Mouse (Mus musculus): ENCODE measurements around the gene Cspg5. TPM values are rescaled to one million over a fixed set of nuclear protein-coding genes. Genes with fewer than 3 reads are reported as not detected.
A peak's percentile ranks its signal among the peaks of the same experiment; 100 is the strongest.

Gene Cspg5
- polyA plus RNA-seq, 1 experiment, result 124 TPM

DNA sequence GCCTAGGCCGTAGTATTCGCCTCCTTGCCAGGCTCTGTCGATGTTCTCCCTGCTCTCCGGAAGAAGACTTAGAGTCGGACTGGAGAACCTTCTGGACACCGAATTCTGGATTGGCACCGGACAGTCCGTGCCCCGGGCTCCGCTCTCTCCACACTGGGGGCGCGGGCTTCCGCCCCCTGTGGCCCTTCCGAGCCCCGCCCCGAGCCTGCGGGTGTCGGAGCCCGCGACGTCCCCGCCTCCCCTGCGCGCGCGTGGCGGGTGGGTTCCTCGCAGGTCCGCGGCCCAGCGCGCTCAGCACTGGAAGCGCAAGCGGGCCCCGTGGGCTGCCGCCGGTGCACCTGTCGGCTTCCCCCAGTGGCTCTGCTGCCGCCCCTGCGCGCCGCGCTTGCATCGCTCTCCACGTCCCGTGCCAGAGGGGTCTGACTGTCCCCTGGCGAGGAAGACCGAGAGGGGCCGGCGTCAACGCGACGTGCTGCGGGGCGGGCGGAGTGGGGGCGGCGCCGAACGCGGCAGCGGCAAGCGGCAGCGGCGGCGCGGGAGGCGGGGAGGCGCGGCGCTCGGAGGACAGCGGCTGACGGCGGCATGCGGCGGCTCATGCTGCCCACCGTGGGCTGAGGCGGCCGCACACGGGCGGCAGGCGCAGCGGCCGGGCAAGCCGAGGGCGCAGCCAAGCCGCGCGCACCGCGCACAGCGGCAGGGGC, 1.5 kb downstream of the Cspg5 start:
- no peak for TF ChIP-seq CTCF (IDR thresholded peaks at IDR 0.05; ENCODE audit: borderline replicate concordance, insufficient read depth, low read depth, low read length)
- peak; percentile 35; the same call in 1 of the 2 replicates for TF ChIP-seq POLR2A (IDR thresholded peaks at IDR 0.05; ENCODE audit: borderline replicate concordance, insufficient read depth, low read length)
- H3K27me3 ChIP-seq (ENCODE audit: control insufficient read depth, insufficient read depth, low read length), result no peaks in the 10 kb centered on the region
- H3K4me1 ChIP-seq (ENCODE audit: control insufficient read depth, insufficient read depth, low read length), result peaks cover 12% of the 10 kb centered on the region
- peak overlapping the region; percentile 95 for H3K27ac ChIP-seq (ENCODE audit: insufficient read depth, low read length)
- H3K4me3 ChIP-seq (replicated peaks; ENCODE audit: insufficient read depth, low read depth, low read length), result peak overlapping the region; percentile 86
- 2% methylated on average over 88 of the region's 93 CpGs for WGBS
- DNase-seq, result peak; percentile 73 to 80

DNA sequence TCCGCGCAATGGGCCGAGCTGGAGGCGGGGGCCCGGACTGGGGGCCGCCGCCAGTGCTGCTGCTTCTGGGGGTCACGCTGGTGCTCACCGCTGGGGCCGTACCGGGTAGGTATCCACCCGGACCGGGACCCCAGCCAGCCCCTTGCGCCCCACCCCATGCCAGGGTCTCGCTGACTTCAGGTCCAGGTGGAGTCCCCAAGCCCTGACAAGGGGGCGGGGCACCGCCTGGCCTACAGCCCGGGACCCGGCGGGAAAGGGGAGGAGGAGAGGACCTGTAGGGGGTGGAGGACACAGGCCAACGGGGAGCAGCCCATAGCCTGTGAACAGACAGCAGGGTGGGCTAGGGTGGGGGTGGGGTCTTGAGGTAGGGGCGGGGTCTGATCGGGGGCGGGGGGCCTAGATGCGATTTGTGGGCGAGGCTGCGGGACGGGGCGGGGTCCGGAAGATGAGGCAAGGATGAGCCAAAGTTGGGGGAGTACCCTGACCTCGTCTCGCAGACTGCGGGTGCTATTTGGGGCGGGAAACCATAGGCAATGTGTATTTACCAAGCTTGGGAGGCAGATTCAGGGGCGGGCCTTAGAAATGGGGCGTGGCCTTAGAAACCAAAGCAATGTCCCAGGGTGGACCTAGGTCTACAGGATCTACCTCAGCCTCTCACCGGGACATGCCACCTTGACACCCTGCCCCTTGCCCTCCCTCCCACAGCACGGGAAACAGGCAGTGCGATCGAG, 2.2 kb downstream of the Cspg5 start:
- H3K4me1 ChIP-seq (ENCODE audit: control insufficient read depth, insufficient read depth, low read length), result peaks cover 16% of the 10 kb centered on the region

GRCm38 (mm10) chr9:110246321-110246640, 2.7 kb downstream of the Cspg5 start:
- Histone ChIP-seq H3K4me1 (ENCODE audit: control insufficient read depth, insufficient read depth, low read length) (peaks cover 21% of the 10 kb centered on the region), H3K4me3 (replicated peaks; ENCODE audit: insufficient read depth, low read depth, low read length) (peak overlapping the region; percentile 56), H3K27ac (ENCODE audit: insufficient read depth, low read length) (no peak overlapping the region), H3K27me3 (ENCODE audit: control insufficient read depth, insufficient read depth, low read length) (no peaks in the 10 kb centered on the region)
- 4% methylated on average over 13 of the region's 13 CpGs for WGBS
- TF ChIP-seq POLR2A (IDR thresholded peaks at IDR 0.05; ENCODE audit: borderline replicate concordance, insufficient read depth, low read length) (no peak), CTCF (IDR thresholded peaks at IDR 0.05; ENCODE audit: borderline replicate concordance, insufficient read depth, low read depth, low read length) (no peak)
- DNase-seq, result no peak

More for the DNA sequence above, 2.2 kb downstream of the Cspg5 start:
- no peaks in the 10 kb centered on the region for H3K27me3 ChIP-seq (ENCODE audit: control insufficient read depth, insufficient read depth, low read length)
- peak; percentile 68 to 76 for DNase-seq
- no peak overlapping the region for H3K27ac ChIP-seq (ENCODE audit: insufficient read depth, low read length)
- no peak for TF ChIP-seq CTCF (IDR thresholded peaks at IDR 0.05; ENCODE audit: borderline replicate concordance, insufficient read depth, low read depth, low read length)
- TF ChIP-seq POLR2A (IDR thresholded peaks at IDR 0.05; ENCODE audit: borderline replicate concordance, insufficient read depth, low read length), result 0 out of 2 replicates have a peak, but pooled peaks have one; percentile 16
- peak overlapping the region; percentile 56 for H3K4me3 ChIP-seq (replicated peaks; ENCODE audit: insufficient read depth, low read depth, low read length)
- under 1% methylated on average over 39 of the region's 40 CpGs for WGBS

DNA sequence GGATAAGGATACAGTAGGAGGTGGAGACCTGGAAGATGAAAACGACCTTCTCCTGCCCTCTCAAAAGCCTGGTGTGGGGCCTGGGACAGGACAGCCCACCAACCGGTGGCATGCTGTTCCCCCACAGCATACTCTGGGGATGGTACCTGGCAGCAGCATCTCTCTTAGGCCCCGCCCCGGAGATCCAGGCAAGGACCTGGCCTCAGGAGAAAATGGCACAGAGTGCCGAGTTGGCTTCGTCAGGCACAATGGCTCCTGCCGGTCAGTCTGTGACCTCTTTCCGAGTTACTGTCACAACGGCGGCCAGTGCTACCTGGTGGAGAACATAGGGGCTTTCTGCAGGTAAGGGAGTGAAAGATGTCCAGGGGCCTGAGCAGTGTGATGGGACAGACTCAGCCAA, 3.5 kb downstream of the Cspg5 start:
- H3K4me1 ChIP-seq (ENCODE audit: control insufficient read depth, insufficient read depth, low read length), result peaks cover 21% of the 10 kb centered on the region
- 68% methylated on average over 10 of the region's 10 CpGs for WGBS

GRCm38 (mm10) chr9:110248861-110249260, 5.3 kb downstream of the Cspg5 start:
- TF ChIP-seq POLR2A (IDR thresholded peaks at IDR 0.05; ENCODE audit: borderline replicate concordance, insufficient read depth, low read length) (no peak), CTCF (IDR thresholded peaks at IDR 0.05; ENCODE audit: borderline replicate concordance, insufficient read depth, low read depth, low read length) (no peak)
- no peak for DNase-seq
- no peak overlapping the region for H3K27ac ChIP-seq (ENCODE audit: insufficient read depth, low read length)
- 85% methylated on average over 2 of the region's 2 CpGs for WGBS
- H3K27me3 ChIP-seq (ENCODE audit: control insufficient read depth, insufficient read depth, low read length), result no peaks in the 10 kb centered on the region
- peaks cover 21% of the 10 kb centered on the region for H3K4me1 ChIP-seq (ENCODE audit: control insufficient read depth, insufficient read depth, low read length)
- no peak overlapping the region for H3K4me3 ChIP-seq (replicated peaks; ENCODE audit: insufficient read depth, low read depth, low read length)

More for the DNA sequence above, 3.5 kb downstream of the Cspg5 start:
- H3K27ac ChIP-seq (ENCODE audit: insufficient read depth, low read length), result no peak overlapping the region
- no peak overlapping the region for H3K4me3 ChIP-seq (replicated peaks; ENCODE audit: insufficient read depth, low read depth, low read length)
- no peak for DNase-seq
- no peaks in the 10 kb centered on the region for H3K27me3 ChIP-seq (ENCODE audit: control insufficient read depth, insufficient read depth, low read length)
- TF ChIP-seq POLR2A (IDR thresholded peaks at IDR 0.05; ENCODE audit: borderline replicate concordance, insufficient read depth, low read length), result no peak

DNA sequence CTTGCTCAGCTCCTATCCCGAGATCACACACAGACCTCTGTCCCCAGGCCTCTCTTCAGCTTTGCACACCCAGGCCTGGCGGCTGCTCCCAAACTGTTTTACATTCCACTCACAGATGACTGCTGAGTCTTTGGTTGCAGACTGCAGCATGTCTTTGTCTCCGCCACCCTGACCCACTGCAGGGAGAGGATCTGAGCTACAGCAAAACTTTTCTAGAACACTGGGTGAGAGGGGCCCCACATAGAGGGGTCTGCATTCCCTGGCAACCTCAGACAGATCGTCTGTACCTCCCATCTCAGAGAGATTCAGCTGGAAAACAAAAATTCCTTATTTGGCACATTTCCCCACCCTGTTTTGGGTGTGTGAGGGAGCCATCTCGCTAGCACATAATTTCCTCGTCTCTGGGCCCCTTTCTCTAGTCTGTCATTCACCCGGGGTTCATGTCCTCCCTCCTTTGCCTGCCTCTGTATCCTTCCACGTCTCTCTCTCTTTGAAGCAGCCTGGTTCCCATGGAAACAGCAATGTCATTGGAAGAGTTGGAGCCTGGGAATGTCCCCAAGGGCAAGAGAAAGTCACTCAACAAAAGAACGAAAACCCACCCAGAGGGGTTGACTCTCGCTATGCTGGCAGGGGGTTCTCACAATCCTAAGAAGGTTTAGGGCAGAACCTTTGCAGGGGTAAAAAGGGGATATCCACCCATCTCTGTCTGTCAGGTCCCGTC, 6.4 kb downstream of the Cspg5 start:
- DNase-seq, result peak in 1 of 2 experiments; percentile 34
- 40% methylated on average over 11 of the region's 11 CpGs for WGBS
- Histone ChIP-seq H3K4me1 (ENCODE audit: control insufficient read depth, insufficient read depth, low read length) (peaks cover 16% of the 10 kb centered on the region), H3K4me3 (replicated peaks; ENCODE audit: insufficient read depth, low read depth, low read length) (no peak overlapping the region), H3K27me3 (ENCODE audit: control insufficient read depth, insufficient read depth, low read length) (no peaks in the 10 kb centered on the region), H3K27ac (ENCODE audit: insufficient read depth, low read length) (0 out of 2 replicates have a peak overlapping the region, but pooled peaks have one; percentile 48)
- no peak for TF ChIP-seq POLR2A (IDR thresholded peaks at IDR 0.05; ENCODE audit: borderline replicate concordance, insufficient read depth, low read length)
- no peak for TF ChIP-seq CTCF (IDR thresholded peaks at IDR 0.05; ENCODE audit: borderline replicate concordance, insufficient read depth, low read depth, low read length)

GRCm38 (mm10) chr9:110250776-110251175, 7.2 kb downstream of the Cspg5 start:
- Histone ChIP-seq H3K27ac (ENCODE audit: insufficient read depth, low read length) (no peak overlapping the region), H3K4me1 (ENCODE audit: control insufficient read depth, insufficient read depth, low read length) (peaks cover 23% of the 10 kb centered on the region), H3K4me3 (replicated peaks; ENCODE audit: insufficient read depth, low read depth, low read length) (no peak overlapping the region), H3K27me3 (ENCODE audit: control insufficient read depth, insufficient read depth, low read length) (no peaks in the 10 kb centered on the region)
- TF ChIP-seq POLR2A (IDR thresholded peaks at IDR 0.05; ENCODE audit: borderline replicate concordance, insufficient read depth, low read length), result no peak
- no peak for TF ChIP-seq CTCF (IDR thresholded peaks at IDR 0.05; ENCODE audit: borderline replicate concordance, insufficient read depth, low read depth, low read length)
- peak in 1 of 2 experiments; percentile 36 for DNase-seq
- 35% methylated on average over 14 of the region's 14 CpGs for WGBS
